Mouse (Mus musculus): Measurements from ENCODE around the gene Kif24. TPM values are rescaled to one million over a fixed set of nuclear protein-coding genes. Genes with fewer than 3 reads are reported as not detected.
A peak's percentile ranks its signal among the peaks of the same experiment; 100 is the strongest.

Kif24 gene
- polyA plus RNA-seq, 1 experiment from 2014 or later, result 1.4 TPM

DNA sequence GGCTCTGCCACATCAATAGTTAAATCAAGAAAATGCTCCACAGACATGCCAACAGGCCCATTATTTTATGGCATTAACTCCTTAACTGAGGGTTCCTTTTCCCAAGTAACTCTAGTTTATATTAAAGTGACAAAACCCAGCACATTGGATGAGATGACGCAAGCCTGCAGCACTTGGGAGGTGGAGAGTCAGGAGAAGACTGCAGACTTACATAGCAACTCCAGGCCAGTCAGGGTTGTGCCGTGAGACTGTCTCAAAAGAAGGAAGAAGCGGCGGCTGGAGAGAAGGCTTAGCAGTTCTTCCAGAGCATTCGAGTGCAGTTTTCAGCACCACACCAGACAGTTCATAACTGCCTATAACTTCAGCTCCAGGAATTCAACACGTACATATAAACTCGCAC is 105.3 kb downstream of the Kif24 start:
- H3K27ac ChIP-seq (replicated peaks), result no peak overlapping the region
- H3K9me3 ChIP-seq (ENCODE audit: control insufficient read depth, low read length), result no peaks in the 10 kb centered on the region
- ATAC-seq (ENCODE audit: low FRiP score, low TSS enrichment) (no peak), DNase-seq (ENCODE audit: low spot score) (no peak)
- no peak overlapping the region for H3K4me2 ChIP-seq (replicated peaks; ENCODE audit: low read depth)
- TF ChIP-seq CTCF (IDR thresholded peaks at IDR 0.05; ENCODE audit: low read depth) (no peak), EP300 (optimal IDR thresholded peaks at IDR 0.05) (no peak)
- no peaks in the 10 kb centered on the region for H3K27me3 ChIP-seq (ENCODE audit: control insufficient read depth, insufficient read depth, low read length)
- WGBS, result 68% methylated on average over 7 of the region's 7 CpGs
- H3K4me1 ChIP-seq (replicated peaks; ENCODE audit: control insufficient read depth, insufficient read depth), result no peaks in the 10 kb centered on the region
- no peak overlapping the region for H3K4me3 ChIP-seq (ENCODE audit: low read depth, low read length)
- no peaks in the 10 kb centered on the region; the same call in 1 of the 2 replicates for H3K36me3 ChIP-seq (ENCODE audit: control insufficient read depth, insufficient read depth, low read length)
- no peak overlapping the region for H3K9ac ChIP-seq (ENCODE audit: low read length)

DNA sequence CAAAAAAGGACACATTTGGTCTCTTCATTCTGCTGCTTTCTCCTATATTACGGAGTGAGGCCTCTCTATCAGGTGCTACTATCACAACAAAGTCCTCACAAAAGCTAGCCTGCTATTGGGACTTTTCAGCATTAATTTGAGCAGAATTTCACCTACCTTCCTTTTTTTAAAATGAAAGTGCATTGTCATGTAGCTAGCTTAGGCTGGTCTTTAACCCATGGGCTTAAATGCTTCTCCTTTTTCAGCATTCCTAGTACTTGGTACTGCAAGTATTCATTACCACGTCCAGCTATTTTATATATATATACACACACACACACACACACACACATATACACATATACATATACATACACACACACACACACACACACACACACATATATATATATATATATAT is 106.0 kb downstream of the Kif24 start:
- 89% methylated on average over 2 of the region's 2 CpGs for WGBS
- TF ChIP-seq EP300 (optimal IDR thresholded peaks at IDR 0.05), result no peak
- TF ChIP-seq CTCF (IDR thresholded peaks at IDR 0.05; ENCODE audit: low read depth), result no peak

DNA sequence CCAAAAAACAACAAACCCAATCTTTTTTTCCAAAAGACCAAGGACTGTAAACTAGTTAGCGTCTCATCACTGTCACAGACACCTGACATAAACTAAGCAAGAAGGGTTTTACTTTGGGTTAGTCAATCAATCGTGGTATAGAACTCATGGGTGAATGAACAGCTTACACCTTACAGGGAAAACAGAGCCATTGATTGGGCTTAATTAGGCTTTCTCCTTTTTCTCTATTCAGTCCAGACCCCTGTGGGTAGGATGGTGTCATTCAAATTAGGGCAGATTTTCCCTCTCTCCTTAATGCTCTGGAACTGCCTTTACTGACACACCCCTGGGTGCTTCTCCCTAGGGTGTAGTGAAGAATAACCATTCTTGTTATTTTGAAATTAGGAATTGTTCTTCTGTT is 107.5 kb downstream of the Kif24 start:
- Histone ChIP-seq H3K4me3 (ENCODE audit: low read depth, low read length) (no peak overlapping the region), H3K9ac (ENCODE audit: low read length) (no peak overlapping the region), H3K36me3 (ENCODE audit: control insufficient read depth, insufficient read depth, low read length) (no peaks in the 10 kb centered on the region; the same call in 1 of the 2 replicates), H3K9me3 (ENCODE audit: control insufficient read depth, low read length) (no peaks in the 10 kb centered on the region), H3K27ac (replicated peaks) (no peak overlapping the region), H3K4me2 (replicated peaks; ENCODE audit: low read depth) (no peak overlapping the region), H3K27me3 (ENCODE audit: control insufficient read depth, insufficient read depth, low read length) (no peaks in the 10 kb centered on the region), H3K4me1 (replicated peaks; ENCODE audit: control insufficient read depth, insufficient read depth) (no peaks in the 10 kb centered on the region)
- 92% methylated on average over 2 of the region's 2 CpGs for WGBS
- TF ChIP-seq CTCF (IDR thresholded peaks at IDR 0.05; ENCODE audit: low read depth) (no peak), EP300 (optimal IDR thresholded peaks at IDR 0.05) (no peak)
- no peak for ATAC-seq (ENCODE audit: low FRiP score, low TSS enrichment)
- no peak for DNase-seq (ENCODE audit: low spot score)

More for the DNA sequence above, 106.0 kb downstream of the Kif24 start:
- ATAC-seq (ENCODE audit: low FRiP score, low TSS enrichment) (no peak), DNase-seq (ENCODE audit: low spot score) (no peak)
- Histone ChIP-seq H3K4me3 (ENCODE audit: low read depth, low read length) (no peak overlapping the region), H3K4me1 (replicated peaks; ENCODE audit: control insufficient read depth, insufficient read depth) (no peaks in the 10 kb centered on the region), H3K36me3 (ENCODE audit: control insufficient read depth, insufficient read depth, low read length) (no peaks in the 10 kb centered on the region; the same call in 1 of the 2 replicates), H3K27me3 (ENCODE audit: control insufficient read depth, insufficient read depth, low read length) (no peaks in the 10 kb centered on the region), H3K27ac (replicated peaks) (no peak overlapping the region), H3K9ac (ENCODE audit: low read length) (no peak overlapping the region), H3K9me3 (ENCODE audit: control insufficient read depth, low read length) (no peaks in the 10 kb centered on the region), H3K4me2 (replicated peaks; ENCODE audit: low read depth) (no peak overlapping the region)

DNA sequence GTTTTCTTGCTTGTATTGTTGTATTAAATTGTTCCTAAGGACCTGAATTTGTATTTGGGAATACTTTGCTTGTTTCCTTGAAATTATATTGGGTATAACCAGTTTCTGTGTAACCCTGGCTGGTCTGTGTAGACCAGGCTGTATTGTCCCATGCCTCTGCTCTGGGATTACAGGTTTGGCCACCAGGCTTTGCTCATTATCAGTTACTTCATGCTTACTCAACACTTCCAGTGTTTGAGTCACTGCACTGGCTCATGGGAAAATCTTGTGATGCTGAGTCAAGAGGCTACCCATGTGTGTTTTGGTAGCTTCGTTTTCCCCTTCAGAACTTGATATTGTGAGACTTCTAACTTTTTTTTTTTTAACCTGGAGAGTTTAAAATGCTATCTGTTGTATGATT is 111.4 kb downstream of the Kif24 start:
- TF ChIP-seq CTCF (IDR thresholded peaks at IDR 0.05; ENCODE audit: low read depth) (no peak), EP300 (optimal IDR thresholded peaks at IDR 0.05) (no peak)
- WGBS, result 72% methylated on average over 1 of the region's 1 CpGs
- peak; percentile 55; the same call in 1 of the 2 replicates for ATAC-seq (ENCODE audit: low FRiP score, low TSS enrichment)

DNA sequence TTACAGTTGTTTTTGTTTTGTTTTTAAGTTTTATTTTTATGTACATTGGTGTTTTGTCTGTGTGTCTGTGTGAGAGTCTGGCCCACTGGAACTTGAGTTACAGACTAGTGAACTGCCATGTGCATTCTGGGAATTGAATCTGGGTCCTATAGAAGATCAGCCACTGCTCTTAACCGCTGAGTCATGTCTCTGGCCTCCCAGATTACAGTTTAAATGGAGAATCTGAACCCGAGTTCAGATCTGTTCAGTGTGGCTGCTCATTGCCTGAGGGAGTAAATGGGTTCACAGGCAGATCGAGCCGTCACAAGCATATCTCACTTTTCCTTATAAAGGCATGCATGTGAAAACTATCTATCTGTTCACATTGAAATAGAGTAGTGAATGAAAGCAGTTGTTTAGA is 111.9 kb downstream of the Kif24 start:
- no peaks in the 10 kb centered on the region for H3K9me3 ChIP-seq (ENCODE audit: control insufficient read depth, low read length)
- TF ChIP-seq EP300 (optimal IDR thresholded peaks at IDR 0.05), result no peak
- no peak for TF ChIP-seq CTCF (IDR thresholded peaks at IDR 0.05; ENCODE audit: low read depth)
- no peak overlapping the region for H3K4me2 ChIP-seq (replicated peaks; ENCODE audit: low read depth)
- H3K4me1 ChIP-seq (replicated peaks; ENCODE audit: control insufficient read depth, insufficient read depth), result peaks cover 3% of the 10 kb centered on the region; the same call in 1 of the 2 replicates
- no peak; the same call in 1 of the 2 replicates for ATAC-seq (ENCODE audit: low FRiP score, low TSS enrichment)
- no peak for DNase-seq (ENCODE audit: low spot score)
- 88% methylated on average over 4 of the region's 4 CpGs for WGBS
- no peak overlapping the region for H3K4me3 ChIP-seq (ENCODE audit: low read depth, low read length)
- no peak overlapping the region for H3K27ac ChIP-seq (replicated peaks)
- H3K9ac ChIP-seq (ENCODE audit: low read length), result no peak overlapping the region
- H3K36me3 ChIP-seq (ENCODE audit: control insufficient read depth, insufficient read depth, low read length), result no peaks in the 10 kb centered on the region
- H3K27me3 ChIP-seq (ENCODE audit: control insufficient read depth, insufficient read depth, low read length), result no peaks in the 10 kb centered on the region

More for the DNA sequence above, 111.4 kb downstream of the Kif24 start:
- H3K27me3 ChIP-seq (ENCODE audit: control insufficient read depth, insufficient read depth, low read length), result no peaks in the 10 kb centered on the region
- H3K36me3 ChIP-seq (ENCODE audit: control insufficient read depth, insufficient read depth, low read length), result no peaks in the 10 kb centered on the region
- DNase-seq (ENCODE audit: low spot score), result peak; percentile 36
- H3K9me3 ChIP-seq (ENCODE audit: control insufficient read depth, low read length), result no peaks in the 10 kb centered on the region
- H3K27ac ChIP-seq (replicated peaks), result 0 out of 2 replicates have a peak overlapping the region, but pooled peaks have one; percentile 25
- H3K4me1 ChIP-seq (replicated peaks; ENCODE audit: control insufficient read depth, insufficient read depth), result peaks cover 3% of the 10 kb centered on the region; the same call in 1 of the 2 replicates
- H3K9ac ChIP-seq (ENCODE audit: low read length), result no peak overlapping the region
- H3K4me3 ChIP-seq (ENCODE audit: low read depth, low read length), result no peak overlapping the region
- H3K4me2 ChIP-seq (replicated peaks; ENCODE audit: low read depth), result no peak overlapping the region

DNA sequence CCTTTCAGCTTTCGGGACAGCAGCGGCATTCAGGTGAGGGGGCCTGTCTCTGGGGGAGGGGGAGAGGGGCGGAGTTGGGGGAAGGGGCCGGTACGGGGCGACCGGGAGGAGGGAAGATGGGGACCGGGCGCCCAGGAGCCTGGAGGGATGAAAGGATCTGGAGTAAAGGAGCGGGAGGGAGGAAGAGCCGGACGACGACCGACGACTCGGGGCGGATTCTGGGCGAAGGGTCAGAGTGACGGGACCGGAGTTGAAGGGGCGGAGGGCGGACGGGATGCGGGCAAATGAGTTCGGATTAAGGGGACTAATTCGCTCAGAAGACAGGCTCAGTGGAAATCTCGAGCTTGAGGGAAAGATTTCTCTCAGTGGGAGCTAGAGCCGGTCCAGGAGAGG is 115.5 kb downstream of the Kif24 start:
- H3K27ac ChIP-seq (replicated peaks), result peak overlapping the region; percentile 97
- under 1% methylated on average over 27 of the region's 28 CpGs for WGBS
- H3K9me3 ChIP-seq (ENCODE audit: control insufficient read depth, low read length), result no peaks in the 10 kb centered on the region
- ATAC-seq (ENCODE audit: low FRiP score, low TSS enrichment) (peak; percentile 56), DNase-seq (ENCODE audit: low spot score) (peak; percentile 72)
- peak overlapping the region; percentile 91 for H3K9ac ChIP-seq (ENCODE audit: low read length)
- H3K36me3 ChIP-seq (ENCODE audit: control insufficient read depth, insufficient read depth, low read length), result no peaks in the 10 kb centered on the region
- H3K4me1 ChIP-seq (replicated peaks; ENCODE audit: control insufficient read depth, insufficient read depth), result peaks cover 3% of the 10 kb centered on the region; the same call in 1 of the 2 replicates
- no peak for TF ChIP-seq CTCF (IDR thresholded peaks at IDR 0.05; ENCODE audit: low read depth)
- no peak for TF ChIP-seq EP300 (optimal IDR thresholded peaks at IDR 0.05)
- H3K27me3 ChIP-seq (ENCODE audit: control insufficient read depth, insufficient read depth, low read length), result no peaks in the 10 kb centered on the region
- H3K4me3 ChIP-seq (ENCODE audit: low read depth, low read length), result peak overlapping the region; percentile 82
- H3K4me2 ChIP-seq (replicated peaks; ENCODE audit: low read depth), result peak overlapping the region; percentile 64

Data from stomach, postnatal 0 days (tissue).